Mouse (Mus musculus) spleen, adult 2 months (tissue): Measurements from ENCODE around the gene Mepce.

Source experiments
- CTCF ChIP-seq: fragments of 200-500 bp; IDR thresholded peaks from 2 replicates; pipeline ENCODE4 v1.5.1; 2011; ENCODE audit warnings: mild to moderate bottlenecking, inconsistent platforms; ENCODE audit not compliant: insufficient read depth, insufficient read length, insufficient replicate concordance; ENCODE audit errors: extremely low read depth
- POLR2A ChIP-seq: fragments of 200-500 bp; IDR thresholded peaks from 2 replicates; pipeline ENCODE4 v1.6.1; 2011; ENCODE audit warnings: low read depth, low read length, inconsistent platforms

- TF ChIP-seq CTCF (no peak), POLR2A (no peak)
Measured at GRCm38 (mm10) chr5:137777267-137777845, 10.1 kb downstream of the Mepce start.
